Mouse (Mus musculus) activated CD4-positive, CD25-positive, alpha-beta regulatory T cell, adult 4 months (primary cell): ENCODE data around the gene Fance. TPM values are rescaled to one million over a fixed set of nuclear protein-coding genes. Genes with fewer than 3 reads are reported as not detected.
A peak's percentile ranks its signal among the peaks of the same experiment; 100 is the strongest.
"Not testable (repeated sequence)": the region's sequence is repeated elsewhere in the genome, so short reads cannot be mapped to it uniquely, and the experiment has no call there.

Source experiments
- ATAC-seq: one replicate; pipeline ENCODE4 v1.8.0; 2017
- polyA plus RNA-seq, 2 experiments: library from polyadenylated mRNA; unstranded; fragments of 100-300 nt; shearing (Covaris generic); gene quantifications; one replicate each; pipeline ENCODE4 v1.2.1; 2017

Fance gene
- polyA plus RNA-seq, 2 experiments from 2014 or later, result 3.4 to 6.4 TPM

GRCm38 (mm10) chr17:28327673-28328325, 14.5 kb downstream of the Fance start:
- ATAC-seq, result no peak

GRCm38 (mm10) chr17:28328366-28328928, 15.1 kb downstream of the Fance start, which contains the start of gene Rpl10a:
Rpl10a (plus strand) TSS chr17:28328471.
- peak; percentile 84 for ATAC-seq

GRCm38 (mm10) chr17:28328946-28329345, 15.6 kb downstream of the Fance start:
- ATAC-seq, result no peak

- no peak for ATAC-seq
Measured at GRCm38 (mm10) chr17:28329503-28330231, 16.3 kb downstream of the Fance start.

- ATAC-seq, result no peak
Measured at GRCm38 (mm10) chr17:28330232-28330546, 16.9 kb downstream of the Fance start.

- ATAC-seq, result not testable (repeated sequence)
Measured at GRCm38 (mm10) chr17:28330590-28330989, 17.3 kb downstream of the Fance start.

GRCm38 (mm10) chr17:28331241-28332112, 18.2 kb downstream of the Fance start:
- ATAC-seq, result no peak

- ATAC-seq, result no peak
Measured at GRCm38 (mm10) chr17:28332113-28332914, 19.0 kb downstream of the Fance start.

GRCm38 (mm10) chr17:28332915-28333546, 19.7 kb downstream of the Fance start:
- no peak for ATAC-seq

GRCm38 (mm10) chr17:28335267-28335666, 21.9 kb downstream of the Fance start:
- ATAC-seq, result no peak

GRCm38 (mm10) chr17:28337547-28337946, 24.2 kb downstream of the Fance start:
- no peak for ATAC-seq

GRCm38 (mm10) chr17:28340578-28340977, 27.3 kb downstream of the Fance start:
- ATAC-seq, result no peak

GRCm38 (mm10) chr17:28341091-28341490, 27.8 kb downstream of the Fance start:
- ATAC-seq, result no peak

GRCm38 (mm10) chr17:28344050-28344607, 30.8 kb downstream of the Fance start:
- ATAC-seq, result no peak

- no peak for ATAC-seq
Measured at GRCm38 (mm10) chr17:28344670-28345069, 31.4 kb downstream of the Fance start.

GRCm38 (mm10) chr17:28345271-28345721, 32.0 kb downstream of the Fance start:
- ATAC-seq, result no peak

GRCm38 (mm10) chr17:28345882-28346281, 32.6 kb downstream of the Fance start:
- ATAC-seq, result no peak

GRCm38 (mm10) chr17:28347327-28347726, 34.0 kb downstream of the Fance start:
- ATAC-seq, result no peak

GRCm38 (mm10) chr17:28348211-28348610, 34.9 kb downstream of the Fance start:
- ATAC-seq, result no peak

- ATAC-seq, result no peak
Measured at GRCm38 (mm10) chr17:28349264-28349880, 36.1 kb downstream of the Fance start.
